Mouse (Mus musculus): Measurements from ENCODE around the gene Rnf150. TPM values are rescaled to one million over a fixed set of nuclear protein-coding genes. Genes with fewer than 3 reads are reported as not detected.

Gene Rnf150
- polyA plus RNA-seq, 1 experiment from 2014 or later, result 2.7 TPM

DNA sequence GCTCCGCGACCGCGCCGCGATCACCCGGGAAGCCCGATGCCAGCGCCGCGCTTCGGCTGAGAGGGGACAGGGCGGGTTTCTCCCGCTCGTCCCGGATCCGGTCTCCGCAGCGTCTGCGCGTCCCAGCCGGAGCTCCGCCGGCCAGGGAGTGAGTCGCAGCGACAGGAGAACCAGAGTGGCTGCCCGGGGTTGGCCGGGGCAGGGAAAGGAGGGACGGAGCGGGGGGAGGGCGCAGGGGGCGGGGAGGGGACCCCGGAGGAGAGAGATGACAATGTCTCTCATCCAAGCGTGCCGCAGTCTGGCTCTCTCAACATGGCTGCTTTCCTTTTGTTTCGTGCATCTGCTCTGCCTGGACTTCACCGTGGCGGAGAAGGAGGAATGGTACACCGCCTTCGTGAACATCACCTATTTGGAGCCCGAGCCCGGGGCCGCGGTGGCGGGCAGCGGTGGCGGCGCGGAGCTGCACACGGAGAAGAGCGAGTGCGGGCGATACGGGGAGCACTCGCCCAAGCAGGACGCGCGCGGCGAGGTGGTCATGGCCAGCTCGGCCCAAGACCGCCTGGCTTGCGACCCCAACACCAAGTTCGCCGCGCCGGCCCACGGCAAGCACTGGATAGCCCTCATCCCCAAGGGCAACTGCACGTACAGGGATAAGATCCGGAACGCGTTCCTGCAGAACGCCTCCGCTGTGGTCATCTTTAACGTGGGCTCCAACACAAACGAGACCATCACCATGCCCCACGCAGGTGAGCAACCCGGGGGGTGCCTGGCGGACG lies 777 bp downstream of the Rnf150 start:
- WGBS, result under 1% methylated on average over 78 of the region's 80 CpGs
- Histone ChIP-seq H3K9ac (peak overlapping the region; percentile 69), H3K4me2 (peak overlapping the region; percentile 65), H3K36me3 (replicated peaks) (no peaks in the 10 kb centered on the region), H3K4me3 (peak overlapping the region; percentile 57), H3K9me3 (no peaks in the 10 kb centered on the region), H3K27ac (peak overlapping the region; percentile 87), H3K4me1 (peaks cover 29% of the 10 kb centered on the region), H3K27me3 (replicated peaks) (no peaks in the 10 kb centered on the region)
- peak; percentile 86 for ATAC-seq (replicated peaks)

DNA sequence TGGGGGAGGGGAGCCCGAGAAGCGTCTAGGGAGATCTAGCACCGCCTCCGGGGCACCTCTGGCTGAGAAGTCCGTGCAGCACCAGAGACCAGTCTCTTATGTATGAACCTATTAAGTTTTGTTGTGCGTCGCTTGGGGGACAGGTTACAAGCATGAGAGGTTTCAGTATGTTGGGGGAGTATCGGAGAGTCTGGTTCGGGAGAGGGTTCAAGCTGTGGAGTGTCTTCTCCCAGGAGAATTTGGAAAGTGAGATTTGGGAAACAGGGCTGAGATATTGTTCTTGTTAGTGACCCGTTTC lies 1.3 kb downstream of the Rnf150 start:
- Histone ChIP-seq H3K36me3 (replicated peaks) (no peaks in the 10 kb centered on the region), H3K9me3 (no peaks in the 10 kb centered on the region), H3K27me3 (replicated peaks) (no peaks in the 10 kb centered on the region), H3K4me2 (peak overlapping the region; percentile 65), H3K9ac (peak overlapping the region; percentile 69), H3K27ac (peak overlapping the region; percentile 87), H3K4me3 (peak overlapping the region; percentile 57), H3K4me1 (peaks cover 29% of the 10 kb centered on the region)
- peak; percentile 43; the same call in 1 of the 2 replicates for ATAC-seq (replicated peaks)
- 3% methylated on average over 10 of the region's 10 CpGs for WGBS

DNA sequence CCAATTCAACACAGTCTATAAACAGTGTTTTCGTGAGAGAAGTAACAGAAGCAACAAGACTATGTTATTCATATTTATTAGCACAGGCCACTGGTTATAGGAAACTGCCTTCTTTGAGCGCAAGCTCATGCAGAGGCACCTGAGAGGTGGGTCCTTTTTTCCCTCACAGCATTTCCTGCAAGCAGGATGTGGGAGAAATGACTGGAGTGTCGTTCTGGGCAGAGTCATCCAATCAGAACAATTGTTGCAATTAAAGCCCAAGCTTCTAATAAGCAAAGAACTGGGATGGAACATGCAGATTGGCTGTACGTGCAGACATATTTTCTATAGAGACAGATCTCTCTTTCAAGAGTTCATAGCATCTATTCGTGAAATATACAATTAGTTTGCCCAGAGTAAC lies 2.1 kb downstream of the Rnf150 start:
- peaks cover 29% of the 10 kb centered on the region for H3K4me1 ChIP-seq
- no peak overlapping the region for H3K27ac ChIP-seq
- H3K27me3 ChIP-seq (replicated peaks), result no peaks in the 10 kb centered on the region
- peak overlapping the region; percentile 69; the same call in 1 of the 2 replicates for H3K9ac ChIP-seq
- peak overlapping the region; percentile 57 for H3K4me3 ChIP-seq
- H3K4me2 ChIP-seq, result peak overlapping the region; percentile 65
- 42% methylated on average over 5 of the region's 5 CpGs for WGBS
- no peaks in the 10 kb centered on the region for H3K9me3 ChIP-seq
- no peaks in the 10 kb centered on the region for H3K36me3 ChIP-seq (replicated peaks)
- no peak for ATAC-seq (replicated peaks)

DNA sequence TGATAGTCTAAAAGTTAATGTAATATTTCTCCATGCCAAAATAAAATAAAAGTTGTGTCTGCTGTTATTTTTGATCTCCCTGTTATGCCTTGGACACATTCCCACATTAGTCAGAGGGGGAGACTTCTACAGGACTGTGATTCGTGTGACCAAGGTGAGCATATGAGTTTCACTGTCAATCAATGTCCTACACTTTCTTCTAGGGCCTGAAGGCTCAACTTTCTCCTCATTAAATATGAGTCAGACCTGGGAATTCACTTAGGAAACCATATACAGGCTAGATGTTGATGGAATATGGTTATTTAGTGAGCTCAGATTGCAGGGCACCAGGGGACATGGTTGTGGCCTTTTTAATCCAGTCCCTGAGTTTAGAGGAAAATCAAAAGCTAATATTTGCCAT lies 3.1 kb downstream of the Rnf150 start:
- no peaks in the 10 kb centered on the region for H3K9me3 ChIP-seq
- peak overlapping the region; percentile 65 for H3K4me2 ChIP-seq
- H3K4me1 ChIP-seq, result peaks cover 29% of the 10 kb centered on the region
- WGBS, result 56% methylated on average over 1 of the region's 1 CpGs
- H3K27me3 ChIP-seq (replicated peaks), result no peaks in the 10 kb centered on the region
- no peak overlapping the region for H3K9ac ChIP-seq
- no peak overlapping the region for H3K27ac ChIP-seq
- H3K4me3 ChIP-seq, result no peak overlapping the region
- no peaks in the 10 kb centered on the region for H3K36me3 ChIP-seq (replicated peaks)
- no peak for ATAC-seq (replicated peaks)

DNA sequence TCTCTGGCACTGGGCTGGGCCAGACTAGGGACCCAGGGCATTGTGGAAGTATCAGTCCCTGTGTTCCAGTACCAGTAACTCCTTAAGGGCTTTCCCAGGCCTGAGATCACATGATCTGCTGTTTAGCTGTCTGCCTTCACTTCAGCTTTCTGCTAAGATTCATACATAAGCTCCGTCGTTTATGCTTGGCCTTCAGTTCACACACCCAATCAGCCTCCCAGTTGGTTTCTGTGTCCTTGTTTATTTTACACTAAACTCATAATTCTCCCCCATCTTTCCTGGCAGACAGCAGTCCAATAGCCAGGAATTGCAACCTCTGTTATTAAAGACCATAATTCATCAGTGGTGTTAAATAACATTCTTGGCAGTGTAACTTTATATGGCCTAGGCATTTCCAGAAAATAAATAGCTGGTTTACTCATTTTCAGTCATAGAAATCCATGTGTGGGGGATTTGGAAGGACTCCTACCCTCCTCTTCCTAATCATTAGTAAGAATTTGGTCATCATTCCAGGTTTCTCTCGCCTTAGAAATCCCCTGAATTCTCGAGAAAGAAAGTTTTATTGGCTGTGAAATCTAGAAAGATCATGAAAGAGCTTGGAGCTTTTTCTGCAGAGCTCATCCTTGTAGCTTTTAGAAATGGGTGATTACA lies 7.8 kb downstream of the Rnf150 start:
- no peak for ATAC-seq (replicated peaks)
- H3K4me3 ChIP-seq, result no peak overlapping the region

DNA sequence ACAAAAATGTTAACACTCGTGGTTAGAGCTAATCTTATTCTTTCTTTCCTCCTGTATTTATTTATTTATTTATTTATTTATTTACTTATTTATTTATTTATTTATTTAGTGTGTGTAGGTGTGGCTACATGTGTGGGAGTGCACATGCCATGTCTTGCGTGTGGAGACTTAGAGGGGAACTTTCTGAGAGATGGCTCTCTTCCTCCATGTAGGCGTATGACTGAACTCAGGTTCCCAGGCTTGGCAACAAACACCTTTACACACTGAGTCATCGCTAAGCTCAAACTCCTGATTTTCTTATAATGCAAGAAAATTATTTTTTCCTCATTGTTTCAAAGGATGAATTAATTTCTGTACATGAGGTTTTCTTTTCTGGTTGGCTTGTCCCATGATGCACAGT lies 8.8 kb downstream of the Rnf150 start:
- WGBS, result 92% methylated on average over 4 of the region's 4 CpGs
- no peak for ATAC-seq (replicated peaks)
- H3K36me3 ChIP-seq (replicated peaks), result no peaks in the 10 kb centered on the region

More for the DNA sequence above, 7.8 kb downstream of the Rnf150 start:
- Histone ChIP-seq H3K27ac (no peak overlapping the region), H3K36me3 (replicated peaks) (no peaks in the 10 kb centered on the region), H3K4me2 (no peak overlapping the region), H3K27me3 (replicated peaks) (no peaks in the 10 kb centered on the region), H3K9me3 (no peaks in the 10 kb centered on the region), H3K4me1 (peaks cover 11% of the 10 kb centered on the region), H3K9ac (no peak overlapping the region)
- WGBS, result 80% methylated on average over 4 of the region's 4 CpGs

DNA sequence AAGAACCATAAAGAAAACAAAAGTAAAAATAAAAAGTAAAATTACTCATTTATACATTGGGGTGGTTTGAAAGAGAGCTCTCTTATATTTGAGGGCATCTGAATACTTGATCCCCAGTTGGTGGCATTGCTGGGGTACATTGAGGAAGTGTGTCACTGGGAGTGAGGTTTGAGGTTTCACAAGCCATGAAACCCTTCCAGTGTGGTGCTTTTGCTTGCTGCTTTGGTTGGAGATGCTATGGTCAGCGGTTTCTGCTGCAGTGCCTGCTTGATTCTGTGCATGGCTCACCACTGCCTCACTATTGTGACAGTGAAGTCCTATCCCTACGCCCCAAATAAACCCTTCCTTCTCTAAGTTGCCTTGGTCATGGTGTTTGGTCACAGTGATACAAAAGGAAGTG lies 10.9 kb downstream of the Rnf150 start:
- Histone ChIP-seq H3K9ac (no peak overlapping the region), H3K36me3 (replicated peaks) (no peaks in the 10 kb centered on the region), H3K4me3 (no peak overlapping the region), H3K27me3 (replicated peaks) (no peaks in the 10 kb centered on the region), H3K9me3 (no peaks in the 10 kb centered on the region), H3K4me2 (no peak overlapping the region), H3K27ac (no peak overlapping the region), H3K4me1 (no peaks in the 10 kb centered on the region)
- 87% methylated on average over 2 of the region's 2 CpGs for WGBS
- no peak for ATAC-seq (replicated peaks)

More for the DNA sequence above, 8.8 kb downstream of the Rnf150 start:
- Histone ChIP-seq H3K4me2 (no peak overlapping the region), H3K9me3 (no peaks in the 10 kb centered on the region), H3K27ac (no peak overlapping the region), H3K9ac (no peak overlapping the region), H3K4me1 (peaks cover 5% of the 10 kb centered on the region), H3K27me3 (replicated peaks) (no peaks in the 10 kb centered on the region), H3K4me3 (no peak overlapping the region)

DNA sequence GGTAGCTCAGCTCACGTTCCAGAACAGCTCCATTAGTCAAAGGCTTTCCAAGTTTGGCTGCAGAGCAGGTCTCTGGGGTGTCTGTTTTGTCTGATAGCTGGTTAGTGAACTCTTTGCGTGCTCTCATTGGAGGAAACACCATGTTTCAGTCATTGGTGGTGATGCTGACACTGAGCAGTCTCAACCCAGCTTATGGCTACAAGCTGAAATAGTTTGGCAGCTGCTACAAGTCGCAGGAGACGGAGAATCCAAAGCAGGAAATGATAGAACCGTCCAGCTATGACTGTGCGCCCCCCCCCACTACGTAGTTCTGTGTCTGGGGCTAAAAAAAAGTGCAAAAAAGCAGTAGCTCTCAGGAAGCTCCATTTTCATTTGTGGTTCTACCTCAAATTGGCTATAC lies 12.0 kb downstream of the Rnf150 start:
- Histone ChIP-seq H3K9me3 (no peaks in the 10 kb centered on the region), H3K27ac (no peak overlapping the region), H3K36me3 (replicated peaks) (no peaks in the 10 kb centered on the region), H3K4me2 (no peak overlapping the region), H3K27me3 (replicated peaks) (no peaks in the 10 kb centered on the region), H3K9ac (no peak overlapping the region), H3K4me1 (0 out of 2 replicates have a peak, but pooled peaks cover 2% of the 10 kb centered on the region), H3K4me3 (no peak overlapping the region)
- WGBS, result 84% methylated on average over 7 of the region's 7 CpGs
- ATAC-seq (replicated peaks), result no peak

DNA sequence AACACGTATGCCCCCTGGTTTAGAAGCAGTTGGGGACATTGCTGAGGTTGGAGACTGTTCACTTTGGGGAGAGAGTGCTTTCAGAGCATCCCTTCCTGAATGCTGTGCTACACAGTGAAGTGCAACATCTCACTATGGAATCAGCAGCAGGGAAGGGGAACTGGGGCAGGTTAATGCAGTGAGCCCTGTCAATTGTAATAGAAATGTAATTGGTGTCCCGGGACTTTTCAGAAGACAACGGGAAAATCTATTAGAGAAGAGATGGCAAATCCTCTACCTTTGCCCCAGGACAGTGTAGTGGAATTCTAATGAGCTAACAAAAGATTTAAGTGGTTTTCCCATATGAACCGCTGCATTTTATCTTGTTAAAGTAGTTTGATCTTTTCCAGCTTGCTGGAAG lies 21.3 kb downstream of the Rnf150 start:
- H3K9me3 ChIP-seq, result no peaks in the 10 kb centered on the region

DNA sequence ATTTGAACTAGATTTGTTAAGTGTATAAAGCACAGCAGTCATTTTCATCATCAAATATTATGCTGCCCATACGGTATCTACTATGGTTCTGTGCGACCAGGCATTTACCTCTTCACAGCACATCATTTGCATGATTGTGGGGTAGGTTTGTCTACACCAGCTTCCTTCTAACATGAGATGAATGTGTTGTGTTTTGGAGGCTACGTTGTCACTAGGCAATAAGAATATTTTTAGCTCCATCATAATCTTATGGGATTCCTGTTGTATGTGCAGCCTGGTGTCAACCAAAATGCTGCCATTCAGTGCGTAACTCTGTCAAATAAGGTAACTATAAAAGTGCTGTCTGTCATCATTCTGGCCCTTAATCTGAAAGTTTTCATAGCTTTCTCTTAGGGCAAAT lies 24.1 kb downstream of the Rnf150 start:
- Histone ChIP-seq H3K9ac (no peak overlapping the region), H3K9me3 (no peaks in the 10 kb centered on the region), H3K27me3 (replicated peaks) (no peaks in the 10 kb centered on the region), H3K4me2 (no peak overlapping the region), H3K27ac (no peak overlapping the region), H3K4me3 (no peak overlapping the region), H3K36me3 (replicated peaks) (no peaks in the 10 kb centered on the region), H3K4me1 (peaks cover 12% of the 10 kb centered on the region; the same call in 1 of the 2 replicates)
- 89% methylated on average over 4 of the region's 4 CpGs for WGBS
- ATAC-seq (replicated peaks), result no peak

More for the DNA sequence above, 21.3 kb downstream of the Rnf150 start:
- H3K36me3 ChIP-seq (replicated peaks), result no peaks in the 10 kb centered on the region
- no peak overlapping the region for H3K27ac ChIP-seq
- ATAC-seq (replicated peaks), result no peak
- no peak overlapping the region for H3K4me3 ChIP-seq
- no peak overlapping the region for H3K4me2 ChIP-seq
- H3K4me1 ChIP-seq, result peaks cover 14% of the 10 kb centered on the region; the same call in 1 of the 2 replicates
- WGBS, result 39% methylated on average over 4 of the region's 4 CpGs
- no peaks in the 10 kb centered on the region for H3K27me3 ChIP-seq (replicated peaks)
- no peak overlapping the region for H3K9ac ChIP-seq

DNA sequence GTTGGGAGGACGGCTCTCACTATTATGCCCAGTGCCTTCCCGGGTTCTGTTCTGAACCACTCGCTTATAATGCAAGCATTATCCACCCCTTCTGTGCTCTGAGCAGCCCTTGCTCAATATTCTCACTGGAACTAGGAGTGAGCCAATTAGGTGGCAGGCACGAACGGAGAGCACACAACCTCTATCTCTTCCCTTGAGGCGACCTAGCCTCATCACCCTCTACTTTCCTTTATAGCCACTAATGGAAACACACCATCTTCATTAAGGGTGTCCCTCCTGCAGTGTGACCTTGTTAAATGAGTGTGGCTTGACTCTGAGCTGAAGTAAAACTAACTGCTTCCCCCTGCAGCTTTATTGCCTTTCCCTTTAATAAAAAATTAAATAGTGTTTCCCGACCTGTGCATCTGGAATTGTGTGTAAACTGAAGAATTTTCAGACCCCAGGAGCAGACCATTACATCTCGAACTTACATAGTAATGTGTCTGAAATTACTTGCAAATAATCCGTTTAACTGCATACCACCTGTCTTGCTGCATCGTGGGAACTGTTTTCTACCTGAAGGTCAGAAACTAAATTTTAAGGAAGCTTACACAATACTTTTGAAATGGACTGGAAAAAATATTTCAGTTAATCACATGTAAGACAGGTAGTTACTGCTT lies 26.0 kb downstream of the Rnf150 start:
- 64% methylated on average over 10 of the region's 10 CpGs for WGBS
- Histone ChIP-seq H3K9me3 (no peaks in the 10 kb centered on the region), H3K27me3 (replicated peaks) (no peaks in the 10 kb centered on the region), H3K27ac (no peak overlapping the region), H3K9ac (no peak overlapping the region), H3K4me2 (no peak overlapping the region), H3K4me1 (peaks cover 11% of the 10 kb centered on the region; the same call in 1 of the 2 replicates), H3K36me3 (replicated peaks) (no peaks in the 10 kb centered on the region), H3K4me3 (no peak overlapping the region)
- no peak; the same call in 1 of the 2 replicates for ATAC-seq (replicated peaks)

DNA sequence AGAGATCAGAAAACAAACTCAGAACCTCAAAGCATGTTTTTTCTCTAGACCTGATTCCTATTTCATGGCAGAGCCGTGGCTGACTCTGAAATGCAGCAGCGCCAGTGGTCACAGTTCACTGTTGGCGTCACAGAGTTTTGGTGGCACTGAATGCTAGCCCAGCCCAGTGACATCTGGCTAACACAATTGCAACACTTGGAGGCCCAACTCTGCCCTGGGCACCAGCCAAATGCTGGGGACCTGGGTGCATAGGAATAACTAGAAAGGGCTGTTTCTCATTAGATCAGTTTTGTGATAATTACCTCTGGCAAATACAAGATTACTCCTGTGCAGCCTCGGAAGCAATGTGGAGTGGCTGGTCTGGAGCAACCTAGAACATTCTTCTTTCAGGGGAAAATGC lies 31.9 kb downstream of the Rnf150 start:
- no peaks in the 10 kb centered on the region for H3K9me3 ChIP-seq
- no peaks in the 10 kb centered on the region for H3K4me1 ChIP-seq
- no peak overlapping the region for H3K9ac ChIP-seq
- no peak for ATAC-seq (replicated peaks)
- no peaks in the 10 kb centered on the region for H3K36me3 ChIP-seq (replicated peaks)
- H3K4me3 ChIP-seq, result no peak overlapping the region
- no peaks in the 10 kb centered on the region for H3K27me3 ChIP-seq (replicated peaks)
- WGBS, result 74% methylated on average over 4 of the region's 4 CpGs
- no peak overlapping the region for H3K27ac ChIP-seq
- no peak overlapping the region for H3K4me2 ChIP-seq

Data from midbrain, embryonic 15.5 days (tissue).